Mouse (Mus musculus): ENCODE results near the gene Syndig1.

The Syndig1 gene

GRCm38 (mm10) chr2:149980419-149980818, 151.4 kb downstream of the Syndig1 start:
- DNase-seq (ENCODE audit: low spot score in 2 of 2) = no peak

GRCm38 (mm10) chr2:149982466-149982865, 153.5 kb downstream of the Syndig1 start:
- no peak for DNase-seq (ENCODE audit: low spot score in 2 of 2)

GRCm38 (mm10) chr2:149983107-149983506, 154.1 kb downstream of the Syndig1 start:
- DNase-seq (ENCODE audit: low spot score in 2 of 2) = no peak

GRCm38 (mm10) chr2:149987610-149988009, 158.6 kb downstream of the Syndig1 start:
- no peak for DNase-seq (ENCODE audit: low spot score in 2 of 2)

GRCm38 (mm10) chr2:149991506-149991905, 162.5 kb downstream of the Syndig1 start:
- DNase-seq (ENCODE audit: low spot score in 2 of 2) = no peak

GRCm38 (mm10) chr2:149992921-149993320, 163.9 kb downstream of the Syndig1 start:
- DNase-seq (ENCODE audit: low spot score in 2 of 2) = no peak

- no peak for DNase-seq (ENCODE audit: low spot score in 2 of 2)
Measured at GRCm38 (mm10) chr2:149996382-149996964, 167.5 kb downstream of the Syndig1 start.

GRCm38 (mm10) chr2:149997657-149998056, 168.6 kb downstream of the Syndig1 start:
- DNase-seq (ENCODE audit: low spot score in 2 of 2) = no peak

- DNase-seq (ENCODE audit: low spot score in 2 of 2) = no peak
Measured at GRCm38 (mm10) chr2:149998373-149999108, 169.5 kb downstream of the Syndig1 start.

GRCm38 (mm10) chr2:150000564-150000963, 171.6 kb downstream of the Syndig1 start:
- DNase-seq (ENCODE audit: low spot score in 2 of 2) = no peak

GRCm38 (mm10) chr2:150003499-150003898, 174.5 kb downstream of the Syndig1 start:
- DNase-seq (ENCODE audit: low spot score in 2 of 2) = no peak

- no peak for DNase-seq (ENCODE audit: low spot score in 2 of 2)
Measured at GRCm38 (mm10) chr2:150012787-150013346, 183.9 kb downstream of the Syndig1 start.

- DNase-seq (ENCODE audit: low spot score in 2 of 2) = no peak
Measured at GRCm38 (mm10) chr2:150013785-150014184, 184.8 kb downstream of the Syndig1 start.

GRCm38 (mm10) chr2:150016303-150016702, 187.3 kb downstream of the Syndig1 start:
- DNase-seq (ENCODE audit: low spot score in 2 of 2) = no peak

GRCm38 (mm10) chr2:150020706-150021105, 191.7 kb downstream of the Syndig1 start:
- DNase-seq (ENCODE audit: low spot score in 2 of 2) = no peak

- no peak for DNase-seq (ENCODE audit: low spot score in 2 of 2)
Measured at GRCm38 (mm10) chr2:150023873-150024339, 194.9 kb downstream of the Syndig1 start.

- no peak for DNase-seq (ENCODE audit: low spot score in 2 of 2)
Measured at GRCm38 (mm10) chr2:150043531-150043930, 214.5 kb downstream of the Syndig1 start.

All from frontal cortex, postnatal 10 days (tissue).